Mouse (Mus musculus): ENCODE measurements around the gene Tmem219. TPM values are rescaled to one million over a fixed set of nuclear protein-coding genes. Genes with fewer than 3 reads are reported as not detected.
"Not testable (repeated sequence)": the region's sequence is repeated elsewhere in the genome, so short reads cannot be mapped to it uniquely, and the experiment has no call there.

Tmem219 gene
- polyA plus RNA-seq, 1 experiment: 74.2 TPM

GRCm38 (mm10) chr7:126928384-126929037 lies 5.8 kb upstream of the Tmem219 start, which contains the start of gene Kctd13:
Gene Kctd13 (plus strand): TSS chr7:126928879.
- no peak for TF ChIP-seq CTCF (IDR thresholded peaks at IDR 0.05; ENCODE audit: low read depth, low read length)
- no peak for TF ChIP-seq POLR2A (IDR thresholded peaks at IDR 0.05; ENCODE audit: borderline replicate concordance, low read depth, low read length)
- Histone ChIP-seq H3K4me3 (ENCODE audit: insufficient read depth, low read length) (peak within 1 kb of the TSS; percentile 100), H3K27ac (ENCODE audit: insufficient read depth, low read depth, low read length) (peak within 1 kb of the TSS; percentile 33), H3K4me1 (ENCODE audit: control insufficient read depth, insufficient read depth, low read length) (peaks cover 10% of the 10 kb centered on the region)

GRCm38 (mm10) chr7:126926299-126926698 lies 3.6 kb upstream of the Tmem219 start:
- H3K4me3 ChIP-seq (ENCODE audit: insufficient read depth, low read length): no peak overlapping the region
- no peak for TF ChIP-seq POLR2A (IDR thresholded peaks at IDR 0.05; ENCODE audit: borderline replicate concordance, low read depth, low read length)
- H3K4me1 ChIP-seq (ENCODE audit: control insufficient read depth, insufficient read depth, low read length): peaks cover 10% of the 10 kb centered on the region; the same call in 1 of the 2 replicates
- no peak overlapping the region for H3K27ac ChIP-seq (ENCODE audit: insufficient read depth, low read depth, low read length)

GRCm38 (mm10) chr7:126923999-126924398 lies 1.3 kb upstream of the Tmem219 start:
- TF ChIP-seq POLR2A (IDR thresholded peaks at IDR 0.05; ENCODE audit: borderline replicate concordance, low read depth, low read length) (no peak), CTCF (IDR thresholded peaks at IDR 0.05; ENCODE audit: low read depth, low read length) (no peak)
- Histone ChIP-seq H3K27ac (ENCODE audit: insufficient read depth, low read depth, low read length) (no peak overlapping the region), H3K4me3 (ENCODE audit: insufficient read depth, low read length) (no peak overlapping the region), H3K4me1 (ENCODE audit: control insufficient read depth, insufficient read depth, low read length) (peaks cover 4% of the 10 kb centered on the region; the same call in 1 of the 2 replicates)

- no peaks in the 10 kb centered on the region for H3K4me1 ChIP-seq (ENCODE audit: control insufficient read depth, insufficient read depth, low read length)
- no peak overlapping the region for H3K27ac ChIP-seq (ENCODE audit: insufficient read depth, low read depth, low read length)
- no peak for TF ChIP-seq CTCF (IDR thresholded peaks at IDR 0.05; ENCODE audit: low read depth, low read length)
- TF ChIP-seq POLR2A (IDR thresholded peaks at IDR 0.05; ENCODE audit: borderline replicate concordance, low read depth, low read length): no peak
Measured at GRCm38 (mm10) chr7:126921563-126921962, 1.2 kb downstream of the Tmem219 start.

GRCm38 (mm10) chr7:126919973-126920372 lies 2.7 kb downstream of the Tmem219 start:
- no peaks in the 10 kb centered on the region for H3K4me1 ChIP-seq (ENCODE audit: control insufficient read depth, insufficient read depth, low read length)
- no peak overlapping the region for H3K4me3 ChIP-seq (ENCODE audit: insufficient read depth, low read length)
- no peak overlapping the region for H3K27ac ChIP-seq (ENCODE audit: insufficient read depth, low read depth, low read length)
- TF ChIP-seq CTCF (IDR thresholded peaks at IDR 0.05; ENCODE audit: low read depth, low read length) (no peak), POLR2A (IDR thresholded peaks at IDR 0.05; ENCODE audit: borderline replicate concordance, low read depth, low read length) (no peak)

More at GRCm38 (mm10) chr7:126921563-126921962, 1.2 kb downstream of the Tmem219 start:
- H3K4me3 ChIP-seq (ENCODE audit: insufficient read depth, low read length): no peak overlapping the region

- not testable (repeated sequence) for H3K4me3 ChIP-seq (ENCODE audit: insufficient read depth, low read length); H3K4me1 ChIP-seq (ENCODE audit: control insufficient read depth, insufficient read depth, low read length); H3K27ac ChIP-seq (ENCODE audit: insufficient read depth, low read depth, low read length)
Measured at GRCm38 (mm10) chr7:126918356-126918755, 4.4 kb downstream of the Tmem219 start.

- TF ChIP-seq CTCF (IDR thresholded peaks at IDR 0.05; ENCODE audit: low read depth, low read length) (no peak), POLR2A (IDR thresholded peaks at IDR 0.05; ENCODE audit: borderline replicate concordance, low read depth, low read length) (no peak)
- Histone ChIP-seq H3K27ac (ENCODE audit: insufficient read depth, low read depth, low read length) (no peak overlapping the region), H3K4me1 (ENCODE audit: control insufficient read depth, insufficient read depth, low read length) (peaks cover 4% of the 10 kb centered on the region; the same call in 1 of the 2 replicates), H3K4me3 (ENCODE audit: insufficient read depth, low read length) (no peak overlapping the region)
Measured at GRCm38 (mm10) chr7:126914844-126915243, 7.9 kb downstream of the Tmem219 start.

- no peak overlapping the region for H3K27ac ChIP-seq (ENCODE audit: insufficient read depth, low read depth, low read length)
- peaks cover 8% of the 10 kb centered on the region; the same call in 1 of the 2 replicates for H3K4me1 ChIP-seq (ENCODE audit: control insufficient read depth, insufficient read depth, low read length)
- no peak overlapping the region for H3K4me3 ChIP-seq (ENCODE audit: insufficient read depth, low read length)
- no peak for TF ChIP-seq CTCF (IDR thresholded peaks at IDR 0.05; ENCODE audit: low read depth, low read length)
- no peak for TF ChIP-seq POLR2A (IDR thresholded peaks at IDR 0.05; ENCODE audit: borderline replicate concordance, low read depth, low read length)
Measured at GRCm38 (mm10) chr7:126905590-126905989, 17.1 kb downstream of the Tmem219 start.

- not testable (repeated sequence) for H3K27ac ChIP-seq (ENCODE audit: insufficient read depth, low read depth, low read length); H3K4me3 ChIP-seq (ENCODE audit: insufficient read depth, low read length)
- H3K4me1 ChIP-seq (ENCODE audit: control insufficient read depth, insufficient read depth, low read length): peaks cover 17% of the 10 kb centered on the region
Measured at GRCm38 (mm10) chr7:126899781-126900180, 22.9 kb downstream of the Tmem219 start.

- H3K4me3 ChIP-seq (ENCODE audit: insufficient read depth, low read length): peak overlapping the region; percentile 75
- TF ChIP-seq CTCF (IDR thresholded peaks at IDR 0.05; ENCODE audit: low read depth, low read length) (no peak), POLR2A (IDR thresholded peaks at IDR 0.05; ENCODE audit: borderline replicate concordance, low read depth, low read length) (no peak)
- peaks cover 23% of the 10 kb centered on the region for H3K4me1 ChIP-seq (ENCODE audit: control insufficient read depth, insufficient read depth, low read length)
- H3K27ac ChIP-seq (ENCODE audit: insufficient read depth, low read depth, low read length): peak overlapping the region; percentile 87
Measured at GRCm38 (mm10) chr7:126898102-126898990, 24.4 kb downstream of the Tmem219 start.
